Mouse (Mus musculus): Measurements from ENCODE around the gene Heatr6. TPM values are rescaled to one million over a fixed set of nuclear protein-coding genes. Genes with fewer than 3 reads are reported as not detected.
A peak's percentile ranks its signal among the peaks of the same experiment; 100 is the strongest.

Gene Heatr6
- polyA plus RNA-seq (2015; fragmentation: Nextera tagmentation; extraction: Ambion mirVana): 36.0 and 39.8 TPM in 2 replicates

DNA sequence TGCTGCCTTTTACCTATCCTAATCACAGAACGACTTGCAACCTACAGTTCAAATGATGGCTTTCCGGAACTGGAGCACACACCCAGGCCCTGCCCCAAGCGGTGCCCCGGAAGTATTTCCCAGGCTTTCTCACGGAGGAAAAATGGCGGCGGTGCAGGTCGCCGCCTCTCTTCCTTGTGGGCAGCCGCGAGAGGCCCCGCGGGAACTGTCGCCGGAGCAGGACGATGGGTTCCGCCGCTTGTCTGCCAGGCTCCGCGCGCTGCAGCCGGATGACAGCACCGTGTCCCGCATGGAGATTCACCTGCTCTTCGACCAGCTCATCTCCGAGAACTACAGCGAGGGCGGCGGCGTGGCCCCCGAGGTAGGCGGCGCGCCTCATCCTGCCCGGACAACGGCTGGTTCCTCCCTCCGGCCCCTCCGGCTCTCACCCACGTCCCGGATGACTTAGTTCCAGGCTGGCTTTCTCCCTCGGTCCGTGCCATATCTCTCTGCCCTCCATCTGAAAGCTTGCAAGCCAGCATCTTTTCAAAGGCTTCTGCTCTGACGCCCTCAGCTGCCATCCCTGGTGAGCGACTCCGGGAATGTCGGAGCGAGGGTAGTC is at the start of gene Heatr6:
Heatr6 (plus strand) TSS at position 116 of the 601 bp plus-strand sequence.
- Histone ChIP-seq H3K36me3 (peaks cover 27% of the 10 kb centered on the region), H3K27me3 (peaks cover 26% of the 10 kb centered on the region), H3K27ac (peak within 1 kb of the TSS; percentile 95), H3K4me2 (peak within 1 kb of the TSS; percentile 75), H3K4me3 (peak within 1 kb of the TSS; percentile 88), H3K4me1 (replicated peaks) (peaks cover 27% of the 10 kb centered on the region), H3K9ac (peak within 1 kb of the TSS; percentile 92), H3K9me3 (no peaks in the 10 kb centered on the region)
- WGBS: 0% methylated on average over 47 of the region's 47 CpGs
- ATAC-seq (ENCODE audit: low FRiP score): peak; percentile 98

DNA sequence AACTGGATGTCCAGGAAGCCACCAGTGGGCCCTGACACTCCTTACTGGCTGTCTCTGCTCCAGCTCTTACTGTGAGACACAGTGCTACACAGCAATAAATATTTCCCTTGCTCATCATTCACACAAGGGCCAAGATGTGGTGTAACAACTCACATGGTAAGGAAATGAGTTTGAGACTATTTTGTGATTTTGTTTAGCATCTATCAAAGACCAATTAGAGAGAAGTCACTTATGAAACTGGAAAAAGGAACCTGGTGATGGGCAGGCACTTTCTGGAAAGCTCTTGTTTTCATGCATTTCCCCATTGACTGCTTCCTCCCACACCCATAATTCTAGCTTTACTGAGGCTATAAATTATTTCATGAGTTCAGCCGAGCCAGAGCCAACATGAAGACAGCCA is 49.8 kb upstream of the Heatr6 start, which contains the start of gene Wfdc17:
Wfdc17 (plus strand) TSS at position 287 of the 400 bp plus-strand sequence.
- no peak within 1 kb of the TSS for H3K4me3 ChIP-seq
- no peaks in the 10 kb centered on the region for H3K4me1 ChIP-seq (replicated peaks)
- ATAC-seq (ENCODE audit: low FRiP score): no peak
- no peak within 1 kb of the TSS for H3K27ac ChIP-seq
- H3K4me2 ChIP-seq: no peak within 1 kb of the TSS
- H3K9me3 ChIP-seq: no peaks in the 10 kb centered on the region
- no peaks in the 10 kb centered on the region for H3K36me3 ChIP-seq
- H3K27me3 ChIP-seq: no peaks in the 10 kb centered on the region
- 69% methylated on average over 1 of the region's 1 CpGs for WGBS
- no peak within 1 kb of the TSS for H3K9ac ChIP-seq

- Histone ChIP-seq H3K4me2 (no peak within 1 kb of the TSS), H3K4me3 (no peak within 1 kb of the TSS), H3K36me3 (no peaks in the 10 kb centered on the region), H3K9me3 (no peaks in the 10 kb centered on the region), H3K4me1 (replicated peaks) (no peaks in the 10 kb centered on the region), H3K27ac (no peak within 1 kb of the TSS), H3K9ac (no peak within 1 kb of the TSS), H3K27me3 (no peaks in the 10 kb centered on the region)
- ATAC-seq (ENCODE audit: low FRiP score): no peak
- WGBS: 76% methylated on average over 4 of the region's 4 CpGs
Observed at GRCm38 (mm10) chr11:83708715-83709114, 44.8 kb upstream of the Heatr6 start, which contains the start of gene Wfdc18. Wfdc18 (plus strand) TSS chr11:83709015.

DNA sequence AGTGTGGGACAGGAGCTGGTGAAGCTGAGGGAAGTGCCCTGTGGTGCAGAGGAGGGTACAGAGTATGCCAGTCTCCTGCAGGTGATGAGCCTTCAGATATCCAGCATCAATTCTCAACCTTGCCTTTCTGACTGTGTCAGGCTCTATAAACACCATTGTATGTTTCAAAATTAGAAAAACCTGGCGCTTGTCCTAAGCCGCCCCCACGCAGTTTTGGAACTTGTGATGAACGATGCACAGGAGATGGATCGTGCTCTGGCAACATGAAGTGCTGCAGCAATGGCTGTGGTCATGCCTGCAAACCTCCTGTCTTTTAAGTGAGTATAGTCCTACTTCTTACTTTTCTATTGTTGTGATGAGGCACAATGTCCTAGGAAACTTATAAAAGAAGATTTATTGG is 43.8 kb upstream of the Heatr6 start:
- H3K4me3 ChIP-seq: no peak overlapping the region
- 91% methylated on average over 5 of the region's 5 CpGs for WGBS
- H3K9me3 ChIP-seq: no peaks in the 10 kb centered on the region
- no peaks in the 10 kb centered on the region for H3K27me3 ChIP-seq
- H3K27ac ChIP-seq: no peak overlapping the region
- H3K9ac ChIP-seq: no peak overlapping the region
- no peaks in the 10 kb centered on the region for H3K4me1 ChIP-seq (replicated peaks)
- H3K36me3 ChIP-seq: no peaks in the 10 kb centered on the region
- H3K4me2 ChIP-seq: no peak overlapping the region
- ATAC-seq (ENCODE audit: low FRiP score): no peak

GRCm38 (mm10) chr11:83712671-83713070 is 40.8 kb upstream of the Heatr6 start:
- no peak overlapping the region for H3K4me2 ChIP-seq
- no peak overlapping the region for H3K9ac ChIP-seq
- no peaks in the 10 kb centered on the region for H3K9me3 ChIP-seq
- H3K4me3 ChIP-seq: no peak overlapping the region
- H3K27ac ChIP-seq: no peak overlapping the region
- H3K4me1 ChIP-seq (replicated peaks): no peaks in the 10 kb centered on the region
- 83% methylated on average over 1 of the region's 1 CpGs for WGBS
- H3K27me3 ChIP-seq: no peaks in the 10 kb centered on the region
- ATAC-seq (ENCODE audit: low FRiP score): no peak
- H3K36me3 ChIP-seq: no peaks in the 10 kb centered on the region

- Histone ChIP-seq H3K27ac (no peak overlapping the region), H3K27me3 (no peaks in the 10 kb centered on the region), H3K9ac (no peak overlapping the region), H3K36me3 (no peaks in the 10 kb centered on the region), H3K4me1 (replicated peaks) (no peaks in the 10 kb centered on the region), H3K9me3 (no peaks in the 10 kb centered on the region), H3K4me3 (no peak overlapping the region), H3K4me2 (no peak overlapping the region)
- WGBS: 81% methylated on average over 2 of the region's 2 CpGs
- ATAC-seq (ENCODE audit: low FRiP score): no peak
Observed at GRCm38 (mm10) chr11:83713925-83714324, 39.6 kb upstream of the Heatr6 start.

DNA sequence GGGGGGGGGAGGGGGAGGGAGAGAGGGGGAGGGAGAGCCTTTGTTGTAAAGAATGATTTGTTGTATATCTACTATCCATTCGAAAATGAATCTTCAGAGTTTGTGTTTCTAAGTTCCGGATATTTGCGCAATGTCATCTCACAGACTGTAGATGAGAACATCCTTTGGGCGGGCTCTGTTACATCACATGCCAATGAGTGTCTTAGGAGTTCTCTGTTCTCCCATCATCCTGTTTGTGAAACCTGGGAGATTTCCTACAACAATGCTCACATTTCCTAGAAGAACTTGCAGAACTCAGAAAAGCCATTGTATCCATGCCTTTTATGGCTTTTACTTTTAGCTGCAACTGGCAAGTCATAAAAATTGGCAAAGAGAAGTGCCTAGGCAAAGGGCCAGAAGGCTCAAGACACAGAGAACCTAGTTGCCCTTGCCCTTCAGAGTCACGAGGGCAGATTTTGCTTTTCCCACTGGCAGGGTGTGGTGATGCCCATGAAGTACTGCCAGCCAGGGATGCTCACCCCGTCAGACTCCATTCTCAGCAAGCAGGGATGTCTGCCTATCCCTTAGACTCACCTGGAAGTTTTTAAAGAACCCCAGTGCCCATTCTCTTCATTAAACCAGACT is 36.3 kb upstream of the Heatr6 start:
- ATAC-seq (ENCODE audit: low FRiP score): no peak
- 89% methylated on average over 6 of the region's 6 CpGs for WGBS
- no peaks in the 10 kb centered on the region for H3K9me3 ChIP-seq

GRCm38 (mm10) chr11:83720766-83721165 is 32.7 kb upstream of the Heatr6 start:
- Histone ChIP-seq H3K27ac (no peak overlapping the region), H3K4me1 (replicated peaks) (no peaks in the 10 kb centered on the region), H3K4me3 (no peak overlapping the region), H3K36me3 (no peaks in the 10 kb centered on the region), H3K4me2 (no peak overlapping the region), H3K9me3 (no peaks in the 10 kb centered on the region), H3K27me3 (no peaks in the 10 kb centered on the region), H3K9ac (no peak overlapping the region)
- ATAC-seq (ENCODE audit: low FRiP score): no peak

More for the DNA sequence above, 36.3 kb upstream of the Heatr6 start:
- no peak overlapping the region for H3K4me2 ChIP-seq
- H3K36me3 ChIP-seq: no peaks in the 10 kb centered on the region
- no peaks in the 10 kb centered on the region for H3K4me1 ChIP-seq (replicated peaks)
- H3K27ac ChIP-seq: no peak overlapping the region
- H3K4me3 ChIP-seq: no peak overlapping the region
- no peaks in the 10 kb centered on the region for H3K27me3 ChIP-seq
- H3K9ac ChIP-seq: no peak overlapping the region

GRCm38 (mm10) chr11:83728757-83729432 is 24.6 kb upstream of the Heatr6 start:
- no peak overlapping the region for H3K4me2 ChIP-seq
- 74% methylated on average over 3 of the region's 3 CpGs for WGBS

GRCm38 (mm10) chr11:83731116-83731515 is 22.4 kb upstream of the Heatr6 start:
- Histone ChIP-seq H3K9me3 (no peaks in the 10 kb centered on the region; the same call in 1 of the 2 replicates), H3K4me2 (no peak overlapping the region), H3K4me1 (replicated peaks) (no peaks in the 10 kb centered on the region), H3K4me3 (no peak overlapping the region), H3K9ac (no peak overlapping the region), H3K36me3 (no peaks in the 10 kb centered on the region), H3K27me3 (no peaks in the 10 kb centered on the region), H3K27ac (no peak overlapping the region)
- WGBS: 94% methylated on average over 1 of the region's 1 CpGs
- ATAC-seq (ENCODE audit: low FRiP score): no peak

More at GRCm38 (mm10) chr11:83728757-83729432, 24.6 kb upstream of the Heatr6 start:
- Histone ChIP-seq H3K9me3 (no peaks in the 10 kb centered on the region; the same call in 1 of the 2 replicates), H3K9ac (no peak overlapping the region), H3K4me3 (no peak overlapping the region), H3K36me3 (no peaks in the 10 kb centered on the region), H3K27me3 (no peaks in the 10 kb centered on the region), H3K27ac (no peak overlapping the region), H3K4me1 (replicated peaks) (no peaks in the 10 kb centered on the region)
- no peak for ATAC-seq (ENCODE audit: low FRiP score)

DNA sequence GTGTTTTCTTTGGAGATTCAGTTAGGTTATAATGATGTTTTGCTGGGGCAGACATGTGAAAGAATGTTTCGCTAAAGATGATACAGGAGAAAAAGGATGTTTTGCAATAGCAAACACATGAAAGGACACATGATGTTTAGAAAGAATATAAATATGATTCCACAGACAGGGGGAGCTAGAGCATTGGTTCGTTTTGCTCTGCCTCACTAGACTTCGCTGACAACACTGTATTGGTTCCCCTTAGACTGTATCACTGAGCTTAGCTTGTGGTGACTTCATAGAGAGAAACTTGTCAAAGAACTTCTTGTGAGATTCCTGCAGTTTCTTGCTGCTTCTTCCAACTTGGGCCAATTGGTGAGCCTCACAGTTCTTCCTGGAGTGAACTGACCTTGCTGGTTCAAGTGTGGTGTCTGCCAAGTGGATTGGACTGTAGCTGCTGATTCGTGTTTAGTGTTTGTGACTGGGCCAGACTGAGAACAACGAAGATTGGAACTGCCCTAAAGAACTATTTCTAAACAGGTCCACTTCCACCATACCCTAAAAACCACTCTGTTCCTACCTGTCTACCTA is 20.3 kb upstream of the Heatr6 start:
- no peak overlapping the region for H3K4me2 ChIP-seq
- no peak overlapping the region for H3K4me3 ChIP-seq
- WGBS: 82% methylated on average over 5 of the region's 5 CpGs
- no peak overlapping the region for H3K9ac ChIP-seq
- no peaks in the 10 kb centered on the region for H3K27me3 ChIP-seq
- H3K36me3 ChIP-seq: no peaks in the 10 kb centered on the region
- no peaks in the 10 kb centered on the region; the same call in 1 of the 2 replicates for H3K9me3 ChIP-seq
- ATAC-seq (ENCODE audit: low FRiP score): no peak
- H3K27ac ChIP-seq: no peak overlapping the region
- no peaks in the 10 kb centered on the region for H3K4me1 ChIP-seq (replicated peaks)

DNA sequence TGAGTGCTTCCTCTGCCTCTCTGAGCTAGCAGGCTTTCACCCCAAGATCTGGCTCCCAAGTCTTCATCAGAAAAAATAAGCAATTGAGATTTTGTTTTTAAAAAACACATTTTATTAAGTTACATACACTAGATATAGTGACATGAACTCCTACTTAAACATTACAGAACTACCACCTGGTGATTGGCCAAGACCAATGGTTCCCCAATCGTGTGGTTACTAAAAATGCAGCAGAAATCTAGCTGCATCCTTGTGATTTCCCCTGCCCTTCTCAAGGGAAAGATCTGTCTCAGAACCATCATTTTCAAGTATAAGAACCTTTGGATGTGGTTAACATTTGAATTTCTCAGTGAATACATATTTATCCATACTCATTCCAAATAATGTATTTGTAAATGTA is 19.3 kb upstream of the Heatr6 start:
- Histone ChIP-seq H3K9me3 (no peaks in the 10 kb centered on the region; the same call in 1 of the 2 replicates), H3K4me1 (replicated peaks) (no peaks in the 10 kb centered on the region), H3K4me3 (no peak overlapping the region), H3K9ac (no peak overlapping the region), H3K27me3 (no peaks in the 10 kb centered on the region), H3K27ac (no peak overlapping the region), H3K36me3 (no peaks in the 10 kb centered on the region), H3K4me2 (no peak overlapping the region)
- 92% methylated on average over 1 of the region's 1 CpGs for WGBS
- ATAC-seq (ENCODE audit: low FRiP score): no peak

Data from hindbrain, embryonic 13.5 days (tissue).